In the genomic region with DNA sequence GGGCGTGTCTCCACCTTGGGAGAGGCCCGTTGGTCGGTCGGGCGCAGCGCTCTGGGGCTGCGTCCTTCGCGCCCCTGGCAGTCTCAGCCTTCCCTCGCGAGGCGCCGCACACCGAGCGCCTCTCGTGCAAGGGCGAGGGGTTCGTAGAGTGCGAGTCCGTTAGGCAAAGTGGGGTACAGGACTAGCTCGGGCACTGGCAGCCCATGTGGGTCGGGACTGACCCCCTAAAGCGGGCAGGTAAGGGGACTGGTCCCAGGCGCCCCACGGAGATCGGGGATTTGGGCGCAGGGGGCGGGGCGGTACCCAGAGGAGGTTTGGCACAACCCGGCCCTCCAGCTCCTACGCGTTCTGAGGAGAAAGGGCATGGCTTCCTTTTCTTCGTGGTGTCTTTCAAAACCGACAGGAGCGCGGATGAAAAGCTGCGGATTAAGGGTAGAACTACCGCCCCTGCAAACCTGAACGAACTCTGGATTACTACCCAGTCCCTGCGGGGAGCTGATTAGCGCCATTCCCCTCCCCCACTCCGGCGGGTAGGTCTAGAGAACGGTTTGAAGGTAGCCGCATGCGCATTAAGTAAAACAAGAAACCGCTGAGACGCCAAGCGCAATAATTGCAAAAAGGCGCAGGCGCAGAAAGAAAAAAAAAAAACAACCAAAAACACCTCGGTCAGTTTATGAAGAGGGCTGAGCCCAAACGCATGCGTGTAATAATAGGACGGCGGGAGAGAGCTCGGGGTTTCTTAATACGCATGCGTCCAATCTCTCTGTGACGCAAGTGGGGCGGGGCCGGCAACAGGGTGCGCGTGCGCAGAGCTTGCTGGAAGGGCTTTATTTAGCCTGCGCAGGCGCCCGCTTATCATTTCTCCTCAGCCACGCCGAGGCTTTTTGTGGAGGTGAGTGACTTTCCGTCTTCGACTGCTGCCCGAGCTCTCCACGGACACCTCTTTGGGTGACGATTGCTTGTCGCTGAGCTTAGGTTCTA, we compare ENCODE assay signal across 8 mouse cellular contexts. TPM values are rescaled to one million over a fixed set of nuclear protein-coding genes. Genes with fewer than 3 reads are reported as not detected.
DNase-seq lines count a peak whose midpoint lies in the region; ATAC-seq and TF ChIP-seq lines count a peak whose summit lies in the region.

A gene (plus strand): TSS at position 80 of the 981 bp plus-strand sequence.

- DNase-seq in CH12.LX (ENCODE audit: extremely low read depth): peak; percentile 100
- peak; percentile 98 for DNase-seq in c-Kit-positive CD71-positive TER-119-negative erythroid progenitor cells, embryonic 14.5 days (ENCODE audit: low read depth)
- peak; percentile 99 for DNase-seq in forebrain, embryonic 11.5 days (ENCODE audit: low spot score)
- DNase-seq in kidney, postnatal 36 days: peak; percentile 97 to 98
- DNase-seq in telencephalon, adult 2 months (ENCODE audit: low read depth, low spot score): peak; percentile 99

- peaks cover 11% of the 10 kb centered on the region for H3K27me3 ChIP-seq in CH12.LX (replicated peaks)
- H3K27me3 ChIP-seq in forebrain, embryonic 11.5 days (ENCODE audit: control insufficient read depth, insufficient read depth, low read length): no peaks in the 10 kb centered on the region
- H3K27me3 ChIP-seq in heart, embryonic 16.5 days (ENCODE audit: control insufficient read depth, insufficient read depth, low read length): no peaks in the 10 kb centered on the region
- no peaks in the 10 kb centered on the region for H3K27me3 ChIP-seq in liver, embryonic 15.5 days
- H3K27me3 ChIP-seq in neural tube, embryonic 12.5 days (replicated peaks): no peaks in the 10 kb centered on the region

- H3K9ac ChIP-seq in CH12.LX (ENCODE audit: insufficient read depth, low read depth): peak within 1 kb of the TSS; percentile 97
- H3K9ac ChIP-seq in forebrain, embryonic 11.5 days (ENCODE audit: low read length): peak within 1 kb of the TSS; percentile 100
- peak within 1 kb of the TSS; percentile 98 for H3K9ac ChIP-seq in heart, embryonic 16.5 days (ENCODE audit: low read length)
- H3K9ac ChIP-seq in liver, embryonic 15.5 days: peak within 1 kb of the TSS; percentile 97
- H3K9ac ChIP-seq in neural tube, embryonic 12.5 days: peak within 1 kb of the TSS; percentile 99

- peaks cover 11 to 31% of the 10 kb centered on the region in 2 experiments for H3K36me3 ChIP-seq in CH12.LX (replicated peaks in 1 of 2; ENCODE audit: control insufficient read depth in 1 of 2, insufficient read depth in 1 of 2, low read length in 1 of 2)
- H3K36me3 ChIP-seq in forebrain, embryonic 11.5 days (ENCODE audit: control insufficient read depth, insufficient read depth, low read length): peaks cover 4% of the 10 kb centered on the region; the same call in 1 of the 2 replicates
- peaks cover 11% of the 10 kb centered on the region for H3K36me3 ChIP-seq in heart, embryonic 16.5 days (ENCODE audit: control insufficient read depth, insufficient read depth)
- peaks cover 18% of the 10 kb centered on the region for H3K36me3 ChIP-seq in liver, embryonic 15.5 days (replicated peaks)
- peaks cover 16% of the 10 kb centered on the region for H3K36me3 ChIP-seq in neural tube, embryonic 12.5 days

- H3K4me2 ChIP-seq in CH12.LX (ENCODE audit: insufficient read depth, low read depth, poor library complexity, severe bottlenecking): peak within 1 kb of the TSS; percentile 94
- peak within 1 kb of the TSS; percentile 98 for H3K4me2 ChIP-seq in forebrain, embryonic 11.5 days (ENCODE audit: low read depth, low read length, severe bottlenecking)
- peak within 1 kb of the TSS; percentile 97 for H3K4me2 ChIP-seq in heart, embryonic 16.5 days (ENCODE audit: low read depth, low read length)
- H3K4me2 ChIP-seq in liver, embryonic 15.5 days: peak within 1 kb of the TSS; percentile 87
- H3K4me2 ChIP-seq in neural tube, embryonic 12.5 days (replicated peaks): peak within 1 kb of the TSS; percentile 80

- peaks cover 3 to 30% of the 10 kb centered on the region in 2 experiments; a peak in 3 of 4 replicates for H3K4me1 ChIP-seq in CH12.LX (ENCODE audit: control insufficient read depth in 1 of 2, insufficient read depth in 2 of 2)
- peaks cover 18% of the 10 kb centered on the region for H3K4me1 ChIP-seq in forebrain, embryonic 11.5 days (replicated peaks; ENCODE audit: control insufficient read depth, insufficient read depth, low read length)
- H3K4me1 ChIP-seq in heart, embryonic 16.5 days (ENCODE audit: control insufficient read depth, insufficient read depth, low read length): peaks cover 22% of the 10 kb centered on the region
- H3K4me1 ChIP-seq in liver, embryonic 15.5 days (replicated peaks): peaks cover 30% of the 10 kb centered on the region
- peaks cover 18% of the 10 kb centered on the region for H3K4me1 ChIP-seq in neural tube, embryonic 12.5 days

- no peak for TF ChIP-seq CTCF in CH12.LX (conservative IDR thresholded peaks at IDR 0.05 in 1 of 2, IDR thresholded peaks at IDR 0.05 in 1 of 2; ENCODE audit: low read depth in 2 of 2, low read length in 2 of 2)

- dilution Hi-C loops in CH12.LX (cut with MboI; ENCODE audit: extremely low pct_ligation_motif_present, extremely low pct_unique_long_range_greater_than_20kb, low sequenced_read_pairs): no loop called here

- no peak for TF ChIP-seq EP300 in CH12.LX (IDR thresholded peaks at IDR 0.05; ENCODE audit: low read length)

- WGBS in forebrain, embryonic 11.5 days: under 1% methylated on average over 74 of the region's 76 CpGs
- under 1% methylated on average over 76 of the region's 76 CpGs for WGBS in heart, embryonic 16.5 days
- WGBS in liver, embryonic 15.5 days (ENCODE audit: insufficient replicate concordance): under 1% methylated on average over 76 of the region's 76 CpGs
- WGBS in neural tube, embryonic 12.5 days: under 1% methylated on average over 76 of the region's 76 CpGs

- no peak for TF ChIP-seq RAD21 in CH12.LX (IDR thresholded peaks at IDR 0.05; ENCODE audit: low read depth, low read length)

- TF ChIP-seq POLR2A in CH12.LX (IDR thresholded peaks at IDR 0.05; ENCODE audit: low read depth, low read length): peak; percentile 100

- in situ Hi-C loops in CH12.LX (cut with MboI; ENCODE audit: low pct_ligation_motif_present, low pct_unique_long_range_greater_than_20kb, low sequenced_read_pairs): no loop called here

- peak; percentile 90 for ATAC-seq in forebrain, embryonic 11.5 days (replicated peaks; ENCODE audit: low FRiP score)
- peak; percentile 94 for ATAC-seq in heart, embryonic 16.5 days (replicated peaks; ENCODE audit: extremely low read depth, insufficient read depth, low FRiP score)
- peak; percentile 84 for ATAC-seq in liver, embryonic 15.5 days (ENCODE audit: insufficient read depth)
- ATAC-seq in neural tube, embryonic 12.5 days (ENCODE audit: low FRiP score, low read depth): peak; percentile 92

- H3K79me2 ChIP-seq in CH12.LX (replicated peaks; ENCODE audit: control insufficient read depth, extremely low read depth, insufficient read depth, poor library complexity, severe bottlenecking): peaks cover 29% of the 10 kb centered on the region

- H3K9me3 ChIP-seq in CH12.LX (replicated peaks; ENCODE audit: low read length): no peaks in the 10 kb centered on the region
- no peaks in the 10 kb centered on the region for H3K9me3 ChIP-seq in forebrain, embryonic 11.5 days (ENCODE audit: control insufficient read depth, low read length)
- no peaks in the 10 kb centered on the region for H3K9me3 ChIP-seq in heart, embryonic 16.5 days (replicated peaks; ENCODE audit: control insufficient read depth, low read length)
- no peaks in the 10 kb centered on the region for H3K9me3 ChIP-seq in liver, embryonic 15.5 days (replicated peaks)
- H3K9me3 ChIP-seq in neural tube, embryonic 12.5 days: no peaks in the 10 kb centered on the region

- peak within 1 kb of the TSS; percentile 94 for H3K27ac ChIP-seq in CH12.LX (ENCODE audit: insufficient read depth, low read depth)
- H3K27ac ChIP-seq in forebrain, embryonic 11.5 days (ENCODE audit: low read depth, low read length): peak within 1 kb of the TSS; percentile 99
- peak within 1 kb of the TSS; percentile 100 for H3K27ac ChIP-seq in heart, embryonic 16.5 days (ENCODE audit: low read length)
- H3K27ac ChIP-seq in liver, embryonic 15.5 days (replicated peaks): peak within 1 kb of the TSS; percentile 100
- H3K27ac ChIP-seq in neural tube, embryonic 12.5 days: peak within 1 kb of the TSS; percentile 99

- peak within 1 kb of the TSS; percentile 66 to 96 (median 91) for H3K4me3 ChIP-seq in CH12.LX (replicated peaks in 1 of 3; ENCODE audit: low read depth in 2 of 3, low read length in 2 of 3, poor library complexity in 1 of 3)
- peak within 1 kb of the TSS; percentile 95 for H3K4me3 ChIP-seq in forebrain, embryonic 11.5 days (ENCODE audit: low read depth, low read length)
- peak within 1 kb of the TSS; percentile 91 for H3K4me3 ChIP-seq in heart, embryonic 16.5 days (ENCODE audit: low read length)
- peak within 1 kb of the TSS; percentile 99 for H3K4me3 ChIP-seq in liver, embryonic 15.5 days (replicated peaks)
- peak within 1 kb of the TSS; percentile 86 for H3K4me3 ChIP-seq in neural tube, embryonic 12.5 days

TF ChIP-seq in CH12.LX, 34 proteins besides CTCF, POLR2A, EP300 and RAD21:
- TF ChIP-seq TBP (conservative IDR thresholded peaks at IDR 0.05; ENCODE audit: low read depth, low read length) (peak; percentile 98), HCFC1 (IDR thresholded peaks at IDR 0.05; ENCODE audit: low read depth, low read length) (no peak)
TF ChIP-seq in CH12.LX: peak in this region for 1.

RNA-seq across cellular contexts. Expression of the gene that starts here (rescaled TPM):
- total RNA-seq in CH12.LX (2012; rRNA removed) (239 and 320 TPM in 2 replicates), CH12.LX (2014; rRNA removed) (428 and 524 TPM in 2 replicates)
- polyA plus RNA-seq in CH12.LX (2012; ENCODE audit: insufficient read length, low read depth): 829 and 841 TPM in 2 replicates
- 833 and 855 TPM in 2 replicates for polyA plus RNA-seq in forebrain, embryonic 11.5 days (2014; fragmentation: Nextera tagmentation; extraction: Ambion mirVana)
- polyA plus RNA-seq in heart, embryonic 16.5 days (2015; fragmentation: Nextera tagmentation; extraction: Ambion mirVana): 229 and 252 TPM in 2 replicates
- polyA plus RNA-seq in liver, embryonic 15.5 days (2015; fragmentation: Nextera tagmentation; extraction: Ambion mirVana): 98.1 and 102 TPM in 2 replicates
- polyA plus RNA-seq in neural tube, embryonic 12.5 days (2016; fragmentation: Nextera tagmentation; extraction: Ambion mirVana): 635 and 665 TPM in 2 replicates

Comparison
In these comparisons a context has a peak if more than half of its experiments do, and no peak if none do; other contexts are left out.
1. Peak in every context shown above with its lines: DNase-seq, ATAC-seq, H3K4me3 ChIP-seq and H3K27ac ChIP-seq.